Mouse (Mus musculus) bone marrow, adult 2 months (tissue): ENCODE results near the gene Dbn1. TPM values are rescaled to one million over a fixed set of nuclear protein-coding genes. Genes with fewer than 3 reads are reported as not detected.

ENCODE experiments used
- H3K27ac ChIP-seq: fragments of 200-500 bp; 2 replicates; pipeline ENCODE4 v1.5.1; 2012; ENCODE audit warnings: low read depth, mild to moderate bottlenecking, control low read depth, inconsistent platforms, low read length; ENCODE audit not compliant: control insufficient read depth, poor library complexity, insufficient read depth
- H3K4me1 ChIP-seq: fragments of 200-500 bp; 2 replicates; pipeline ENCODE4 v1.6.1; 2011; ENCODE audit warnings: low read length; ENCODE audit not compliant: control insufficient read depth, insufficient read depth
- H3K4me3 ChIP-seq: fragments of 200-500 bp; replicated peaks from 2 replicates; pipeline ENCODE3; 2011; ENCODE audit warnings: mild to moderate bottlenecking, low read depth, low read length, control low read depth; ENCODE audit not compliant: control insufficient read depth
- CTCF ChIP-seq: fragments of 200-500 bp; IDR thresholded peaks from 2 replicates; pipeline ENCODE4 v1.5.1; 2011; ENCODE audit warnings: low read length, control low read depth; ENCODE audit not compliant: control insufficient read depth, insufficient read depth
- POLR2A ChIP-seq: fragments of 200-500 bp; IDR thresholded peaks from 2 replicates; pipeline ENCODE4 v1.6.1; 2011; ENCODE audit warnings: low read depth, mild to moderate bottlenecking, control low read depth, low read length, borderline replicate concordance; ENCODE audit not compliant: control insufficient read depth
- WGBS: fragments of 180-500 bp; shearing (Covaris S2); methylation state at CpG from one replicate; pipeline ENCODE4 v1.1.7; 2018; 5-methylcytosine and 5-hydroxymethylcytosine counted together
- polyA plus RNA-seq: library from polyadenylated mRNA; stranded (reverse); fragments of >200 nt; gene quantifications from 2 replicates; pipeline ENCODE4 v1.2.4, GENCODE M21; 2011; ENCODE audit warnings: low replicate concordance; ENCODE audit not compliant: missing spikeins, insufficient read depth, insufficient read length

The Dbn1 gene
- polyA plus RNA-seq, 1 experiment = 2.2 TPM

DNA sequence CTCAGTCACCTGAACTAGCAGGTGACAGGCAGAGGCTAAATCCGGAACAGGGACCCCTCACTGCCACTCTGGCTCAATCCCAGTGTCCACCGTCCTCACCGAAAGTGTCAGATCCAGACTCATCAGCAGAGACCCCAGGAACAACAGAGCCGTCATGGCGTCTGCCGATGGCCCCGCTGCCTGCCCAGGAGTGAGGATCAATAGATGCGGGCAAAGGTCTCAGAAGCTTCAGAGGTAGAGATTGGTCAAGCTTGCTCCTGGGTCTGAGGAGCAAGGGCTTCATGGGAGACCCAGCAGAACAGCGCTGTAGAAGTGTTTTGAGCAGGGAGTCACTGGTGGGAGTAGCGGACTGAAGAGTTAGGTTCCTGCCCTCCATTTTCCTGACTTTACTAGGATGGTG is 61.3 kb downstream of the Dbn1 start, which contains the start of gene F12:
F12 (minus strand) TSS at position 181 of the 400 bp plus-strand sequence.
- TF ChIP-seq CTCF (no peak), POLR2A (no peak)
- H3K27ac ChIP-seq = peak within 1 kb of the TSS; percentile 37; the same call in 1 of the 2 replicates
- WGBS = 90% methylated on average over 10 of the region's 10 CpGs
- H3K4me3 ChIP-seq = no peak within 1 kb of the TSS
- H3K4me1 ChIP-seq = peaks cover 5% of the 10 kb centered on the region; the same call in 1 of the 2 replicates

Other genes starting within 250 kb of the Dbn1 start
- gene Prelid1, start 167.6 kb downstream of the Dbn1 start, polyA plus RNA-seq = 74.2 and 109 TPM in 2 replicates
- gene Rab24, start 166.2 kb downstream of the Dbn1 start, polyA plus RNA-seq = 119 and 194 TPM in 2 replicates
- 46.2 and 59.0 TPM in 2 replicates for gene Mxd3, start 158.3 kb downstream of the Dbn1 start, polyA plus RNA-seq
- gene Lman2, start 125.3 kb downstream of the Dbn1 start, polyA plus RNA-seq = 31.3 and 50.1 TPM in 2 replicates
- gene Rgs14, start 118.4 kb downstream of the Dbn1 start, polyA plus RNA-seq = 20.6 and 51.6 TPM in 2 replicates
- 6.7 TPM in 1 of 2 replicates, not detected in the other for gene Slc34a1, start 89.9 kb downstream of the Dbn1 start, polyA plus RNA-seq
- gene Pfn3, start 72.9 kb downstream of the Dbn1 start, polyA plus RNA-seq = not detected in 2 replicates
- gene F12, start 61.3 kb downstream of the Dbn1 start, polyA plus RNA-seq = 1.3 TPM in 2 replicates
- 64.8 and 109 TPM in 2 replicates for gene Grk6, start 43.0 kb downstream of the Dbn1 start, polyA plus RNA-seq
- 3.1 and 4.1 TPM in 2 replicates for gene Prr7, start 23.8 kb downstream of the Dbn1 start, polyA plus RNA-seq
- gene Pdlim7, start 25.6 kb upstream of the Dbn1 start, polyA plus RNA-seq = 21.9 and 89.6 TPM in 2 replicates
- 80.8 and 191 TPM in 2 replicates for gene Dok3, start 41.2 kb upstream of the Dbn1 start, polyA plus RNA-seq
- gene Ddx41, start 48.5 kb upstream of the Dbn1 start, polyA plus RNA-seq = 21.4 and 40.3 TPM in 2 replicates
- gene Fam193b, start 83.0 kb upstream of the Dbn1 start, polyA plus RNA-seq = 104 and 152 TPM in 2 replicates
- 35.1 and 73.6 TPM in 2 replicates for gene Tmed9, start 85.6 kb upstream of the Dbn1 start, polyA plus RNA-seq
- 7.4 and 10.9 TPM in 2 replicates for gene B4galt7, start 111.8 kb upstream of the Dbn1 start, polyA plus RNA-seq
- 26.9 TPM in 2 replicates for gene Caml, start 134.9 kb upstream of the Dbn1 start, polyA plus RNA-seq
- 33.6 and 56.7 TPM in 2 replicates for gene Ddx46, start 146.9 kb upstream of the Dbn1 start, polyA plus RNA-seq
- 10.9 and 13.9 TPM in 2 replicates for gene B230219D22Rik, start 205.0 kb upstream of the Dbn1 start, polyA plus RNA-seq
- gene Txndc15, start 226.5 kb upstream of the Dbn1 start, polyA plus RNA-seq = 10.0 and 12.3 TPM in 2 replicates
- gene Pcbd2, start 239.3 kb upstream of the Dbn1 start, polyA plus RNA-seq = 22.8 and 24.1 TPM in 2 replicates